Mouse (Mus musculus): ENCODE results near the gene Usp31. TPM values are rescaled to one million over a fixed set of nuclear protein-coding genes. Genes with fewer than 3 reads are reported as not detected.

Gene Usp31
- total RNA-seq, 1 experiment from 2014 or later, result 15.4 TPM

DNA sequence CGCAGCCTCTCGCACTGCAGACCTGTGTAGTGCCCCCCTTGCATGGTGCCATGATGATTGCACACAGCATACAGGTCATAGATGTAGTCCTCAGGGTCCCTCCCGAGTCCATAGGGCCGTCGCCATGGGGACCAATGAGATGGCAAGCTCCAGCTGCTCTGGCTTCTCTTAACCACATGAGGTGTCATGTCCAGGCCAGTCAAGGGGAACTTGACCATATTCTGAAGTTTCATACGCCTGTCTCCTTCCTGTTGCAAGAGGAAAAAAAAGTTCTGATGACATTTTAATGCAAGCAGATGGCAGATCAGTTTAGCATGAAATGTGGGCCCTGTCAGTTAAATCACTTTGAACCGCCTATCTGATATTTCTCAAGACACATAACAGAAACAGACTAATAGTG is 48.2 kb downstream of the Usp31 start:
- DNase-seq, result no peak

DNA sequence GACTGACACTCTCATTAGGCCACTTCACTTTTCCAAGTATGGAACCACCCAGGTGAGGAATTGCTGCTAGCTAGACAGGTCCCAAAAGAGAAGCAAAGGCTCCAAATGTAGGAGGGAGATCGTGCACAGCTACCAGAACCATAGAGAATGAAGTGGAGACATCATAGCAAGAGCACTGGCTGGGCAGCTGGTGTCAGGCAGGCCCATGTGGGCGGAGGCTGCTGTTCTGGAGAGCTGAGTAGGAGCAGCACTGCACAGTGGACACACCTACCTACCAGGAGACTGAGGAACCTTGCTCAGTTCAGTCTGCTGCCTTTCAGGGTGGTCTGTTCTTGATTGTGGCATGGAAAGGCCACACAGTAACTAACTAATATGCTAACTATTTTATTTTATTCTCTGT is 52.4 kb downstream of the Usp31 start:
- no peak for DNase-seq

DNA sequence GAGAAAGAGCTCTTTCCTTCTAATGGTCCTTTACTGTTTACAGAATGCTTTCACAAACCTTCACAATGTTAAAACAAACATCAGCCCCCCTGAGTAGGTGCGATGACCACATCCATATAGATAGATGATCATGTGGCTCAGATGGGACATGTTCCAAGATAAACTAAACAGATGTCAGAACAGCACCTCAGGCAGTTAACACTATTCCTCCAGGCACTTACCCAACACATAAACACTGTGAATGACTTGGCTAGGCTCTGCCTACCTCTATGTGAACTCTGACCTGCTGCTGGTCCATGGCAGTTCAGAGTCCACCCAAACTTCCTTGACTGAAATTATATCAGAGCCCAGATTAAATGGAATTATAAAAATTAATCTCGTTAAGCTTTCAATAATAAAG is 54.4 kb downstream of the Usp31 start:
- DNase-seq, result no peak

- DNase-seq, result no peak
These were observed 56.3 kb downstream of the Usp31 start for GRCm38 (mm10) chr7:121650724-121651123.

GRCm38 (mm10) chr7:121640998-121641762 is 65.9 kb downstream of the Usp31 start:
- no peak for DNase-seq

GRCm38 (mm10) chr7:121636732-121637131 is 70.3 kb downstream of the Usp31 start:
- no peak for DNase-seq

- DNase-seq, result no peak
These were observed 72.8 kb downstream of the Usp31 start for GRCm38 (mm10) chr7:121634236-121634635.

GRCm38 (mm10) chr7:121622835-121623420 is 84.1 kb downstream of the Usp31 start:
- DNase-seq, result no peak

DNA sequence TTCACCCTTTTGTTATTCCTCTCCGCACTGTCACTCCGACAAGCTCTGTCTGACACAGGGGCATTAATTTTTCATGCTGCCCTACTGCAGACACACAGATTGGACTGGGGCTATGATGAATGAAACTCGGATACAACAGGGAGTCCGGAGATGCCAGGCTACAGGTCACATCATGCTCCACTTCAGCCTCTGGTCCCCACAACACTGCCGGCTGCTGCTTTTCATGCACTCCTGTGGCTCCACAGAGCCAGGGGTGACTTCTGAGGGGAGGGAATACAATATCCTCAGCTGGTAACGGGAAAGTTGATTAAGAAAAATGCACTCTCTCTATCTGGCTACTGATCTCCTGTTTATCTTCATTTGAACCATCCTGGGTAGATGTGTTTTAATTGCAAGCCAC is 84.6 kb downstream of the Usp31 start:
- DNase-seq, result no peak

DNA sequence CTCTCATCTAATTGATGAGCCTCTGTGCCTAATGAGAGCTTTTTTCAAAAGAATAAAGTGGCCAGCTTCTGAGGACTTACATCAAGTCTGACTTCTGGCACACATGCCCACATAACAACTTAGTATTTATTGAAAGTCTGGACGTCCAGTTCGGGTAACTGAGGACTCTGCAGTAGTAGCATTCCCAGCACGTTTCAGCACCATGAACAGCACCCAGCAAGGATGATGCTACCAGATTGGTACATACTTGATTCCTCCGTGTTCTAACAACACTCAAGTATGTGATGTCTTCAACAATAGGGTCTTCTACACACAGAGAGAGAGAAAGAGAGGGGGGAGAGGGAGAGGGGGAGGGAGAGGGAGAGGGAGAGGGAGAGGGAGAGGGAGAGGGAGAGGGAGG is 105.4 kb downstream of the Usp31 start:
- DNase-seq, result peak; percentile 17

GRCm38 (mm10) chr7:121596401-121596800 is 110.7 kb downstream of the Usp31 start:
- no peak for DNase-seq

DNA sequence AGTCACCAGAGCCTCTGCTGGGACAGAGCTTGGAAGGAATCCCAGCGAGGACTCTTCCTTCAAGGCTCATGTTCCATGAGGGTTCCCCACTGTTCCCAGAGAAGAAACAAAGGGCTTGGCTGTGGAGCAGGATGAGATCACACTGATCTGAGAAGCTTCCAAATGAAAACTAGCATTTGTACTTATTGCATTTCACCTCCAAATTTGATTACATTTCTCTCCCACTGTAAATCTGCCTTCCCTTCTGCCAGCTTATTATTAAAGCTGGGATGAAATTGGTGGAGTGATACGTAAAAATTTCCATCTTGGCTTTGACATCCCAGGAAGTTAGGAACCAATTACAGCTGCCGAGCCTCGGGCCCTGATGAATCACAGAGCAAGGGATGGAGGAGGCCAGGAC is 111.6 kb downstream of the Usp31 start:
- no peak for DNase-seq

DNA sequence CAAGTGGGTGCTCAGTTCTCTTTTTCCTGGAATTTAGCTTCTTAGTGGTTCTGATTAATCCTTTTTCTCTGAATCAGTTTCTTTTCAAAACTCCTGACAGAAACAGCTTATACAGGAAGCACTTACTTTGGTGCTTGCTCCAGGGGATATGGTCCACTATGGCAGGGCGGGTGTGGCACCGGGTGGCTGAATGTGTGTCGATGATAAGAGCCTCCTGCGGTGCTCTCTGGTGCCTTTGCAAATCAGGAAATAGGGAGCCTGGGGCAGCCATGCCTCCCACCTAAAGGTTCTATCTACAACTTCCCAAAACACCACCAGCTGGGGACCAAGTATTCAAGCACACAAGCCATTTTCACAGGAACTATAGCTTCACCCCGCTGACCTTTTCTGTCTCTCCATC is 112.0 kb downstream of the Usp31 start:
- DNase-seq, result no peak

DNA sequence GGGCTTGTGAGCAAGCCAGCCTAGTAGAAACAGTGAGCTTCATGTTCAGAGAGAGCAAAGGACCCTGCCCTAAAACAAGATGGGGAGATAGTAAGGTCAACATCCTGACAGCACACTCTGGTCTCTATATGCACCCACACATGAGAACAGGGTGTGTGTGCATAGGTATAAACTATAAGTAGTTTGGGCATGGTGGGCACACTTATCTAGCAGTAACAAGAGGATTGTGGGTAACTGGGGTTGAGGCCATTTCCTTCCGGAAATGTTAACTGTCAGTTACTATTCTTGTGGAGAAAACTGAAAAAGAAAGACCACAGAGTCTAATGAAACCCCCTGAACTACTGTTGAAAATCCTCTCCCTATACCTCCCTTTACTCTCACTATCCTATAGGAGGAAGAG is 112.4 kb downstream of the Usp31 start:
- no peak for DNase-seq

Other genes with a start within 250 kb of the Usp31 start
- 0.09 TPM in 1 of 2 replicates, not detected in the other for gene Scnn1g, start 27.2 kb upstream of the Usp31 start, total RNA-seq (2021)
- not detected in 2 replicates for gene Scnn1b, start 157.8 kb upstream of the Usp31 start, total RNA-seq (2021)

All from adrenal gland, postnatal 25 days (tissue).